Mouse (Mus musculus) lung, postnatal 0 days (tissue): ENCODE measurements around the gene Sept4. TPM values are rescaled to one million over a fixed set of nuclear protein-coding genes. Genes with fewer than 3 reads are reported as not detected.

Experiments
- ATAC-seq: fragments of 200-750 bp; cut with Nextera tagmentation; 2 replicates; pipeline ENCODE4 v1.8.0; 2017; ENCODE audit warnings: moderate library complexity
- DNase-seq: peaks from one replicate; pipeline ENCODE4 v3.0.0-alpha.2; 2016; ENCODE audit warnings: low spot score
- H3K27ac ChIP-seq: fragments of 300-500 bp; sonication (generic); 2 replicates; pipeline ENCODE4 v1.5.1; 2014; ENCODE audit warnings: antibody characterized with exemption, mild to moderate bottlenecking, low read length, mixed read lengths
- H3K27me3 ChIP-seq: fragments of 300-500 bp; sonication (generic); replicated peaks from 2 replicates; pipeline ENCODE4 v1.6.1; 2014; ENCODE audit warnings: low read length, mixed read lengths; ENCODE audit not compliant: insufficient read depth
- H3K36me3 ChIP-seq: fragments of 300-500 bp; sonication (generic); 2 replicates; pipeline ENCODE4 v1.6.1; 2014; ENCODE audit warnings: low read length, mixed read lengths; ENCODE audit not compliant: insufficient read depth
- H3K4me1 ChIP-seq: fragments of 300-500 bp; sonication (generic); 2 replicates; pipeline ENCODE4 v1.6.1; 2014; ENCODE audit warnings: antibody characterized with exemption, low read depth, low read length, mixed read lengths; ENCODE audit not compliant: insufficient read depth
- H3K4me2 ChIP-seq: fragments of 300-500 bp; sonication (generic); replicated peaks from 2 replicates; pipeline ENCODE4 v1.6.1; 2014; ENCODE audit warnings: low read depth, mild to moderate bottlenecking, low read length, moderate library complexity, mixed read lengths
- H3K4me3 ChIP-seq: fragments of 300-500 bp; sonication (generic); 2 replicates; pipeline ENCODE4 v1.5.1; 2014; ENCODE audit warnings: low read depth, low read length
- H3K9ac ChIP-seq: fragments of 300-500 bp; sonication (generic); replicated peaks from 2 replicates; pipeline ENCODE4 v1.6.1; 2014; ENCODE audit warnings: low read depth, mild to moderate bottlenecking
- H3K9me3 ChIP-seq: fragments of 300-500 bp; sonication (generic); 2 replicates; pipeline ENCODE4 v1.6.1; 2016; ENCODE audit warnings: low read length, mixed read lengths
- CTCF ChIP-seq: IDR thresholded peaks from 2 replicates; pipeline ENCODE4 v1.5.1; 2016; ENCODE audit warnings: antibody characterized with exemption, mild to moderate bottlenecking
- EP300 ChIP-seq: IDR thresholded peaks from 2 replicates; pipeline ENCODE4 v1.6.1; 2016; ENCODE audit warnings: antibody characterized with exemption, mild to moderate bottlenecking, control low read depth
- WGBS: fragments of 180-500 bp; shearing (Covaris S2); extraction: QIAGEN DNeasy Blood & Tissue Kit; methylation state at CpG from one replicate; pipeline ENCODE4 v1.1.7; 2014; 5-methylcytosine and 5-hydroxymethylcytosine counted together
- polyA plus RNA-seq: library from polyadenylated mRNA; unstranded; fragments of >200 nt; fragmentation: Nextera tagmentation; extraction: Ambion mirVana; gene quantifications from 2 replicates; pipeline ENCODE4 v1.2.1, GENCODE M21; 2015

Sept4 gene
- polyA plus RNA-seq, result 366 and 392 TPM in 2 replicates

GRCm38 (mm10) chr11:87568255-87568953, at the start of gene Sept4:
TSS of gene Sept4 (plus strand) at chr11:87568903.
- no peaks in the 10 kb centered on the region for H3K27me3 ChIP-seq
- no peak within 1 kb of the TSS for H3K4me3 ChIP-seq
- DNase-seq (no peak), ATAC-seq (no peak)
- H3K4me2 ChIP-seq, result no peak within 1 kb of the TSS
- H3K36me3 ChIP-seq, result no peaks in the 10 kb centered on the region
- no peak within 1 kb of the TSS for H3K9ac ChIP-seq
- peaks cover 5% of the 10 kb centered on the region; the same call in 1 of the 2 replicates for H3K4me1 ChIP-seq
- 69% methylated on average over 7 of the region's 7 CpGs for WGBS
- no peak within 1 kb of the TSS for H3K27ac ChIP-seq
- TF ChIP-seq EP300 (no peak), CTCF (no peak)
- no peaks in the 10 kb centered on the region for H3K9me3 ChIP-seq

- Histone ChIP-seq H3K27ac (no peak overlapping the region), H3K9me3 (no peaks in the 10 kb centered on the region), H3K27me3 (no peaks in the 10 kb centered on the region), H3K9ac (no peak overlapping the region), H3K4me3 (no peak overlapping the region), H3K4me1 (no peaks in the 10 kb centered on the region), H3K36me3 (no peaks in the 10 kb centered on the region), H3K4me2 (no peak overlapping the region)
- TF ChIP-seq CTCF, result peak; percentile 90
- TF ChIP-seq EP300, result peak; percentile 68
- ATAC-seq, result peak; percentile 86
- DNase-seq, result peak; percentile 86
- 10% methylated on average over 2 of the region's 2 CpGs for WGBS
Observed at GRCm38 (mm10) chr11:87519260-87519659, 49.4 kb upstream of the Sept4 start.

- no peaks in the 10 kb centered on the region for H3K36me3 ChIP-seq
- H3K4me2 ChIP-seq, result no peak overlapping the region
- ATAC-seq (no peak), DNase-seq (no peak)
- H3K9me3 ChIP-seq, result no peaks in the 10 kb centered on the region
- no peak overlapping the region for H3K27ac ChIP-seq
- TF ChIP-seq CTCF, result no peak
- TF ChIP-seq EP300, result no peak
- WGBS, result 65% methylated on average over 5 of the region's 5 CpGs
- H3K4me1 ChIP-seq, result no peaks in the 10 kb centered on the region
- H3K9ac ChIP-seq, result no peak overlapping the region
- no peaks in the 10 kb centered on the region for H3K27me3 ChIP-seq
- no peak overlapping the region for H3K4me3 ChIP-seq
Observed at GRCm38 (mm10) chr11:87523466-87523865, 45.2 kb upstream of the Sept4 start.

GRCm38 (mm10) chr11:87523967-87524366, 44.7 kb upstream of the Sept4 start:
- Histone ChIP-seq H3K4me2 (no peak overlapping the region), H3K36me3 (no peaks in the 10 kb centered on the region), H3K9me3 (no peaks in the 10 kb centered on the region), H3K4me3 (no peak overlapping the region), H3K27ac (no peak overlapping the region), H3K9ac (no peak overlapping the region), H3K4me1 (no peaks in the 10 kb centered on the region), H3K27me3 (no peaks in the 10 kb centered on the region)
- DNase-seq (no peak), ATAC-seq (no peak)
- TF ChIP-seq CTCF (no peak), EP300 (no peak)

GRCm38 (mm10) chr11:87524780-87525179, 43.9 kb upstream of the Sept4 start:
- no peaks in the 10 kb centered on the region for H3K9me3 ChIP-seq
- no peaks in the 10 kb centered on the region for H3K27me3 ChIP-seq
- no peak overlapping the region for H3K4me3 ChIP-seq
- DNase-seq, result no peak
- no peaks in the 10 kb centered on the region for H3K36me3 ChIP-seq
- H3K27ac ChIP-seq, result no peak overlapping the region
- no peak overlapping the region for H3K9ac ChIP-seq
- no peak for TF ChIP-seq EP300
- no peak for TF ChIP-seq CTCF
- no peak overlapping the region for H3K4me2 ChIP-seq
- H3K4me1 ChIP-seq, result no peaks in the 10 kb centered on the region
- ATAC-seq, result no peak

- H3K36me3 ChIP-seq, result no peaks in the 10 kb centered on the region
- ATAC-seq, result no peak
- no peak overlapping the region for H3K9ac ChIP-seq
- no peak for TF ChIP-seq EP300
- TF ChIP-seq CTCF, result no peak
- WGBS, result 56% methylated on average over 3 of the region's 3 CpGs
- H3K4me2 ChIP-seq, result no peak overlapping the region
- no peak for DNase-seq
- H3K4me3 ChIP-seq, result no peak overlapping the region
- no peaks in the 10 kb centered on the region for H3K9me3 ChIP-seq
- H3K27me3 ChIP-seq, result no peaks in the 10 kb centered on the region
- no peaks in the 10 kb centered on the region for H3K4me1 ChIP-seq
- H3K27ac ChIP-seq, result no peak overlapping the region
Observed at GRCm38 (mm10) chr11:87527364-87527763, 41.3 kb upstream of the Sept4 start.
